Mouse (Mus musculus) testis, adult 2 months (tissue): ENCODE results near the gene Ypel2.

Experiments
- CTCF ChIP-seq: fragments of 200-500 bp; IDR thresholded peaks from 2 replicates; pipeline ENCODE4 v1.5.1; 2012; ENCODE audit warnings: low read depth, mild to moderate bottlenecking, inconsistent platforms, low read length, moderate library complexity; ENCODE audit not compliant: control insufficient read depth, insufficient read depth, insufficient replicate concordance
- POLR2A ChIP-seq: fragments of 200-500 bp; IDR thresholded peaks from 2 replicates; pipeline ENCODE4 v1.6.1; 2012; ENCODE audit warnings: low read depth, mild to moderate bottlenecking, inconsistent platforms, low read length, moderate library complexity; ENCODE audit not compliant: control insufficient read depth

- TF ChIP-seq CTCF (no peak), POLR2A (no peak)
Measured at GRCm38 (mm10) chr11:86929531-86929930, 64.0 kb downstream of the Ypel2 start.
